Mouse (Mus musculus) myocyte (in vitro differentiated cells): Measurements from ENCODE around the gene Capn11.

ENCODE experiments used
- MAX ChIP-seq: IDR thresholded peaks from one replicate; pipeline ENCODE4 v1.6.1; 2011; ENCODE audit warnings: low read depth, mild to moderate bottlenecking, control low read depth
- MYOG ChIP-seq, 3 experiments: IDR thresholded peaks; one replicate each; pipeline ENCODE4 v1.6.1; 2011; ENCODE audit warnings: control low read depth in 2 of 3, low read depth in 2 of 3, mild to moderate bottlenecking in 2 of 3; ENCODE audit not compliant: insufficient read length in 2 of 3, control insufficient read depth in 1 of 3, insufficient read depth in 1 of 3
- POLR2A ChIP-seq: IDR thresholded peaks from one replicate; pipeline ENCODE4 v1.6.1; 2011; ENCODE audit warnings: low read depth, mild to moderate bottlenecking, control low read depth, moderate library complexity; ENCODE audit not compliant: insufficient read length
- USF1 ChIP-seq: IDR thresholded peaks from one replicate; pipeline ENCODE4 v1.6.1; 2011; ENCODE audit warnings: low read depth, mild to moderate bottlenecking, control low read depth, moderate library complexity

GRCm38 (mm10) chr17:45606992-45607879, 51.9 kb downstream of the Capn11 start:
- TF ChIP-seq MAX (no peak), POLR2A (no peak), USF1 (no peak), MYOG (IDR thresholded peaks at IDR 0.05; ENCODE audit: control insufficient read depth in 1 of 3, insufficient read depth in 1 of 3, insufficient read length in 2 of 3, low read depth in 2 of 3) (no peak)
